Comparison of ENCODE assay signal across 8 mouse cellular contexts in genomic region chr3:107278479-107279269, GRCm38 (mm10). TPM values are rescaled to one million over a fixed set of nuclear protein-coding genes. Genes with fewer than 3 reads are reported as not detected.
DNase-seq lines count a peak whose midpoint lies in the region; ATAC-seq lines count a peak whose summit lies in the region.

Gene Lamtor5, plus strand, starts transcription at chr3:107278858.

- H3K27me3 ChIP-seq in hindbrain, embryonic 12.5 days, result peaks cover 7% of the 10 kb centered on the region; the same call in 1 of the 2 replicates

- peak within 1 kb of the TSS; percentile 70 for H3K9ac ChIP-seq in hindbrain, embryonic 12.5 days

- H3K9me3 ChIP-seq in hindbrain, embryonic 12.5 days (replicated peaks), result no peaks in the 10 kb centered on the region

- peak; percentile 87 for DNase-seq in Muller cell, postnatal 12 days (ENCODE audit: inconsistent ontology term)
- DNase-seq in cerebellum, adult 9-11 months, result peak; percentile 92
- peak; percentile 83 to 87 for DNase-seq in frontal cortex, postnatal 10 days (ENCODE audit: low spot score in 2 of 2)
- DNase-seq in layer of hippocampus, postnatal 14 days (ENCODE audit: low spot score in 2 of 2), result peak; percentile 85 to 91
- DNase-seq in lung, postnatal 14 days, result peak; percentile 88
- peak; percentile 72 for DNase-seq in retina, adult 2 months (ENCODE audit: low read depth, low spot score)
- DNase-seq in thymus, postnatal 36 days, result peak; percentile 88 to 89

- H3K36me3 ChIP-seq in hindbrain, embryonic 12.5 days, result peaks cover 10% of the 10 kb centered on the region

- H3K4me2 ChIP-seq in hindbrain, embryonic 12.5 days (replicated peaks), result peak within 1 kb of the TSS; percentile 73

- no peak within 1 kb of the TSS for H3K27ac ChIP-seq in hindbrain, embryonic 12.5 days

- H3K4me1 ChIP-seq in hindbrain, embryonic 12.5 days, result peaks cover 12% of the 10 kb centered on the region

- peak; percentile 92 for ATAC-seq in hindbrain, embryonic 12.5 days (ENCODE audit: low FRiP score)

- peak within 1 kb of the TSS; percentile 82 for H3K4me3 ChIP-seq in hindbrain, embryonic 12.5 days

- whole genome bisulfite sequencing in hindbrain, embryonic 12.5 days, result 3% methylated on average over 43 of the region's 43 CpGs

RNA-seq across cellular contexts. Expression of gene Lamtor5, which starts in this region (rescaled TPM):
- 157 and 177 TPM in 2 replicates for polyA plus RNA-seq in hindbrain, embryonic 12.5 days (2016; fragmentation: Nextera tagmentation; extraction: Ambion mirVana)
- total RNA-seq in layer of hippocampus, postnatal 14 days (2021), result 10 to 100 TPM; 61.1 to 62.6 TPM
